Mouse (Mus musculus) testis, adult 2 months (tissue): ENCODE measurements around the gene Cdipt. TPM values are rescaled to one million over a fixed set of nuclear protein-coding genes. Genes with fewer than 3 reads are reported as not detected.
A peak's percentile ranks its signal among the peaks of the same experiment; 100 is the strongest.

Experiments
- H3K27ac ChIP-seq: fragments of 200-500 bp; 2 replicates; pipeline ENCODE4 v1.5.1; 2012; ENCODE audit warnings: low read depth, low read length; ENCODE audit not compliant: control insufficient read depth, insufficient read depth
- H3K27me3 ChIP-seq: fragments of 200-500 bp; 2 replicates; pipeline ENCODE4 v1.6.1; 2012; ENCODE audit warnings: mild to moderate bottlenecking, low read length, moderate library complexity; ENCODE audit not compliant: control insufficient read depth, insufficient read depth
- H3K36me3 ChIP-seq: fragments of 200-500 bp; 2 replicates; pipeline ENCODE4 v1.6.1; 2012; ENCODE audit warnings: mild to moderate bottlenecking, low read length; ENCODE audit not compliant: control insufficient read depth, insufficient read depth
- H3K4me1 ChIP-seq: fragments of 200-500 bp; 2 replicates; pipeline ENCODE4 v1.6.1; 2012; ENCODE audit warnings: low read length; ENCODE audit not compliant: control insufficient read depth, insufficient read depth
- H3K4me3 ChIP-seq: fragments of 200-500 bp; 2 replicates; pipeline ENCODE4 v1.5.1; 2012; ENCODE audit warnings: low read depth, mild to moderate bottlenecking, low read length, moderate library complexity, mixed read lengths; ENCODE audit not compliant: control insufficient read depth
- CTCF ChIP-seq: fragments of 200-500 bp; IDR thresholded peaks from 2 replicates; pipeline ENCODE4 v1.5.1; 2012; ENCODE audit warnings: low read depth, mild to moderate bottlenecking, inconsistent platforms, low read length, moderate library complexity; ENCODE audit not compliant: control insufficient read depth, insufficient read depth, insufficient replicate concordance
- POLR2A ChIP-seq: fragments of 200-500 bp; IDR thresholded peaks from 2 replicates; pipeline ENCODE4 v1.6.1; 2012; ENCODE audit warnings: low read depth, mild to moderate bottlenecking, inconsistent platforms, low read length, moderate library complexity; ENCODE audit not compliant: control insufficient read depth
- polyA plus RNA-seq: library from polyadenylated mRNA; depleted of rRNA; stranded (reverse); fragments of >200 nt; gene quantifications from 2 replicates; pipeline ENCODE4 v1.2.3, GENCODE M21; 2012

The Cdipt gene
- polyA plus RNA-seq, 1 experiment, result 84.9 TPM

- no peaks in the 10 kb centered on the region; the same call in 1 of the 2 replicates for H3K4me1 ChIP-seq
- H3K27ac ChIP-seq, result no peak overlapping the region
- H3K27me3 ChIP-seq, result no peaks in the 10 kb centered on the region
- no peak overlapping the region for H3K4me3 ChIP-seq
- TF ChIP-seq CTCF, result no peak
- no peak for TF ChIP-seq POLR2A
- no peaks in the 10 kb centered on the region; the same call in 1 of the 2 replicates for H3K36me3 ChIP-seq
Observed at GRCm38 (mm10) chr7:126967361-126967760, 8.4 kb upstream of the Cdipt start.

DNA sequence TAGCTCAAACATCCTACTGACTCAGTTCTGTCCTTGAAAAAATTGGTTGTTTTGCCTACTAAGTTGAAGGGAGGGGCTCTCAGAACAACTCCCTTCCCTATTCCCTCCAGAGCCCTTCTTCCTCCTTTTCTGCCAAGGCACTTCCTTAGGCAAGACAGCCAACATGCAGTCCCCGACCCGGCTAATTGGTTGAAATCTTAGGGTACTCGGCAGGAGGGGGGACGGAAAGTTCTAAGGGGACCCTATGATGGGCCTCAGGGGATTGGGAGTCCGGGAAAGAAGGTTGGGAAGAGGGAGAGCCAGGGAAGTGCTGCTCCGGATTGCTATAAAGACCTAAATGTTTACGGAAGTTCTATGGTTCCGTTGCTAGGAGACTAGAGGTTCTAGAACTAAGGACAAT, 221 bp upstream of the Cdipt start:
- no peak for TF ChIP-seq CTCF
- TF ChIP-seq POLR2A, result no peak; the same call in 1 of the 2 replicates
- H3K27ac ChIP-seq, result peak overlapping the region; percentile 96
- no peaks in the 10 kb centered on the region for H3K36me3 ChIP-seq
- H3K27me3 ChIP-seq, result no peaks in the 10 kb centered on the region
- peaks cover 11% of the 10 kb centered on the region for H3K4me1 ChIP-seq
- H3K4me3 ChIP-seq, result peak overlapping the region; percentile 91

GRCm38 (mm10) chr7:126975950-126976866, 494 bp downstream of the Cdipt start, which contains the start of gene Cdiptos:
TSS of gene Cdiptos (minus strand) at chr7:126976098.
- H3K4me1 ChIP-seq, result peaks cover 11% of the 10 kb centered on the region
- H3K27ac ChIP-seq, result peak within 1 kb of the TSS; percentile 96
- H3K4me3 ChIP-seq, result peak within 1 kb of the TSS; percentile 91
- no peaks in the 10 kb centered on the region for H3K36me3 ChIP-seq
- no peaks in the 10 kb centered on the region for H3K27me3 ChIP-seq
- TF ChIP-seq POLR2A, result peak; percentile 68
- peak; percentile 91 for TF ChIP-seq CTCF

- H3K4me3 ChIP-seq, result peak overlapping the region; percentile 91
- H3K36me3 ChIP-seq, result no peaks in the 10 kb centered on the region
- no peaks in the 10 kb centered on the region for H3K27me3 ChIP-seq
- TF ChIP-seq CTCF (no peak), POLR2A (no peak)
- H3K4me1 ChIP-seq, result peaks cover 11% of the 10 kb centered on the region
- H3K27ac ChIP-seq, result no peak overlapping the region
Observed at GRCm38 (mm10) chr7:126976878-126977459, 1.3 kb downstream of the Cdipt start.

GRCm38 (mm10) chr7:126978841-126979240, 3.1 kb downstream of the Cdipt start:
- Histone ChIP-seq H3K4me1 (peaks cover 11% of the 10 kb centered on the region), H3K4me3 (peak overlapping the region; percentile 2), H3K27ac (no peak overlapping the region), H3K27me3 (no peaks in the 10 kb centered on the region), H3K36me3 (no peaks in the 10 kb centered on the region)
- TF ChIP-seq CTCF, result no peak
- TF ChIP-seq POLR2A, result no peak

DNA sequence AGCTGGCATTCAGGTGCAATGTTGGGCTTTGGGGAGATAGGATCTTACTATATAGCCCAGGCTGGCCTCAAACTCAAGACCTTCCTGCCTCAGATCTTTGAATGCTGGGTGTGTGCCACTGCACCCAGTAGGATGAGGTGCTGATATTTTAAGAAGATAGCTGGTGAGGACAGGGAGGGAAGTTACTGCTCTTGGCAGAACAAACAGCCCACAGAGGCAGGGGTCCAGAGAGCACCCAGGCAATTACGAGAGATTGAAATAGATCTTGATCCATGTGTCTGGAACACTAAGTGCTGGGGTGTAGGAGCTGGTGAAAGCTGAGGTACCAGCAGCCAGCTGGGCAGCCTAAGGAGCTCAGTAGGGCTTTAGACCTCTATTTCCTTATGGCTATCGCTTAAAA, 5.9 kb downstream of the Cdipt start:
- Histone ChIP-seq H3K27me3 (no peaks in the 10 kb centered on the region), H3K36me3 (no peaks in the 10 kb centered on the region), H3K27ac (no peak overlapping the region), H3K4me3 (no peak overlapping the region), H3K4me1 (peaks cover 3% of the 10 kb centered on the region)
- no peak for TF ChIP-seq CTCF
- no peak for TF ChIP-seq POLR2A

GRCm38 (mm10) chr7:126982054-126982453, 6.3 kb downstream of the Cdipt start:
- no peak overlapping the region for H3K4me3 ChIP-seq
- H3K36me3 ChIP-seq, result no peaks in the 10 kb centered on the region
- no peak for TF ChIP-seq CTCF
- no peak for TF ChIP-seq POLR2A
- H3K4me1 ChIP-seq, result no peaks in the 10 kb centered on the region; the same call in none of the 2 replicates
- no peak overlapping the region for H3K27ac ChIP-seq
- no peaks in the 10 kb centered on the region for H3K27me3 ChIP-seq
